Mouse (Mus musculus) lung, embryonic 15.5 days (tissue): ENCODE results near the gene Krtap4-2. TPM values are rescaled to one million over a fixed set of nuclear protein-coding genes. Genes with fewer than 3 reads are reported as not detected.
"Not testable (repeated sequence)": the region's sequence is repeated elsewhere in the genome, so short reads cannot be mapped to it uniquely, and the experiment has no call there.

Experiments
- ATAC-seq: fragments of 200-750 bp; cut with Nextera tagmentation; 2 replicates; pipeline ENCODE4 v1.8.0; 2017; ENCODE audit warnings: moderate number of reproducible peaks, borderline replicate concordance; ENCODE audit not compliant: low FRiP score, low TSS enrichment; ENCODE audit errors: extremely low read depth
- H3K27ac ChIP-seq: fragments of 300-500 bp; sonication (generic); 2 replicates; pipeline ENCODE4 v1.5.1; 2015; ENCODE audit warnings: moderate library complexity, mild to moderate bottlenecking, inconsistent platforms
- H3K27me3 ChIP-seq: fragments of 300-500 bp; sonication (generic); 2 replicates; pipeline ENCODE4 v1.6.1; 2015; ENCODE audit warnings: inconsistent platforms
- H3K36me3 ChIP-seq: fragments of 300-500 bp; sonication (generic); 2 replicates; pipeline ENCODE4 v1.6.1; 2015; ENCODE audit warnings: inconsistent platforms
- H3K4me1 ChIP-seq: fragments of 300-500 bp; sonication (generic); 2 replicates; pipeline ENCODE4 v1.6.1; 2015; ENCODE audit warnings: inconsistent platforms
- H3K4me2 ChIP-seq: fragments of 300-500 bp; sonication (generic); 2 replicates; pipeline ENCODE4 v1.6.1; 2015; ENCODE audit warnings: inconsistent platforms, mild to moderate bottlenecking, moderate library complexity
- H3K4me3 ChIP-seq: fragments of 300-500 bp; sonication (generic); 2 replicates; pipeline ENCODE4 v1.5.1; 2015; ENCODE audit warnings: mild to moderate bottlenecking, inconsistent platforms
- H3K9ac ChIP-seq: fragments of 300-500 bp; sonication (generic); 2 replicates; pipeline ENCODE4 v1.6.1; 2015; ENCODE audit warnings: inconsistent platforms
- H3K9me3 ChIP-seq: fragments of 300-500 bp; sonication (generic); 2 replicates; pipeline ENCODE4 v1.6.1; 2016; ENCODE audit warnings: inconsistent platforms
- WGBS: fragments of 180-500 bp; shearing (Covaris S2); methylation state at CpG from one replicate; pipeline ENCODE4 v1.1.7; 2015; 5-methylcytosine and 5-hydroxymethylcytosine counted together
- polyA plus RNA-seq: library from polyadenylated mRNA; unstranded; fragments of >200 nt; fragmentation: Nextera tagmentation; extraction: Ambion mirVana; gene quantifications from 2 replicates; pipeline ENCODE4 v1.2.1, GENCODE M21; 2015

The Krtap4-2 gene
- polyA plus RNA-seq, 1 experiment from 2014 or later: not detected

DNA sequence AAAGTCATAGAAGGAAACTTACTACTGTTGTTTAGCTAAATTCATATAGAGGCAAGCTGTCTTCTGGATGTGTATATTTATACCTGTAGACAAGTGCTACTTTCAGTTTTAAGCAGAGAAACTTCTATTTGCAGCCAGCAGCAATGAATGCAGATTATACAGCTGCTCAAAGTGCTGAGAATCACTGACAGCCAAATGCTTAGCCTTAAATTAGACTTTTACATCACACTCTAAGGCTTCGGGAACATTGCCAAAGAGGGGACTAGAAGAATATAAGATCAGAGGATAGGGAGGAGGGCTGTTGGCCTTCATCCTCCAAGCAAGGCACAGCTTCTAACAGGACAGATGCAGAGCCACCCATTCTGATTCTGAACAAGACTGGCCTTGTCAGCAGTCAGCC lies 2.2 kb upstream of the Krtap4-2 start:
- WGBS: 63% methylated on average over 1 of the region's 1 CpGs

GRCm38 (mm10) chr11:99633293-99633692 lies 1.6 kb downstream of the Krtap4-2 start:
- ATAC-seq: no peak
- whole genome bisulfite sequencing: 57% methylated on average over 2 of the region's 2 CpGs
- Histone ChIP-seq H3K27ac (no peak overlapping the region), H3K4me3 (no peak overlapping the region), H3K4me1 (no peaks in the 10 kb centered on the region), H3K9ac (no peak overlapping the region), H3K36me3 (no peaks in the 10 kb centered on the region), H3K9me3 (no peaks in the 10 kb centered on the region), H3K27me3 (no peaks in the 10 kb centered on the region), H3K4me2 (no peak overlapping the region)

More for the DNA sequence above, 2.2 kb upstream of the Krtap4-2 start:
- Histone ChIP-seq H3K4me2 (no peak overlapping the region), H3K4me1 (no peaks in the 10 kb centered on the region), H3K27ac (no peak overlapping the region), H3K9ac (no peak overlapping the region), H3K4me3 (no peak overlapping the region), H3K9me3 (no peaks in the 10 kb centered on the region), H3K36me3 (no peaks in the 10 kb centered on the region), H3K27me3 (no peaks in the 10 kb centered on the region)
- ATAC-seq: no peak

DNA sequence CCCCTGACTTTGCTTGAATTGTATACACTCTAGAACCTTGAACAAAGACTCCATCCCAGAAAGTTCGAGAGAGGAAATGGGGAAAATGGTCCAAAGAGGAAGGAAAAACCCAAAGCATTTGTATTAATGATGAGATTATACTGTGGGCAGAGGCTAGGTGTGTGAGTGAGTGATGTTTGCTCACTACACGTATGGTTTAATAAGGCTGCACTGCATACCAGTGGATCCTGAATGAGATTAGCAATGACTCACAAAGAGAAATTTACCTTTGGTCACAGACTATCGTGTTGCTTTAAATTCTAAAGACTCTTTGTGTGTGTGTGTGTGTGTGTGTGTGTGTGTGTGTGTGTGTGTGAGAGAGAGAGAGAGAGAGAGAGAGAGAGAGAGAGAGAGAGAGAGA lies 4.0 kb downstream of the Krtap4-2 start:
- no peak overlapping the region for H3K27ac ChIP-seq
- no peak overlapping the region for H3K4me2 ChIP-seq
- no peaks in the 10 kb centered on the region for H3K9me3 ChIP-seq
- no peaks in the 10 kb centered on the region for H3K4me1 ChIP-seq
- H3K9ac ChIP-seq: no peak overlapping the region
- H3K4me3 ChIP-seq: no peak overlapping the region
- H3K36me3 ChIP-seq: no peaks in the 10 kb centered on the region
- no peak for ATAC-seq
- 37% methylated on average over 3 of the region's 3 CpGs for WGBS
- no peaks in the 10 kb centered on the region for H3K27me3 ChIP-seq

GRCm38 (mm10) chr11:99628138-99628537 lies 6.7 kb downstream of the Krtap4-2 start, which contains the start of gene Krtap4-1:
Gene Krtap4-1, minus strand, starts transcription at chr11:99628238.
- Histone ChIP-seq H3K9me3 (no peaks in the 10 kb centered on the region), H3K27ac (no peak within 1 kb of the TSS), H3K4me2 (no peak within 1 kb of the TSS), H3K36me3 (no peaks in the 10 kb centered on the region), H3K9ac (no peak within 1 kb of the TSS), H3K4me3 (no peak within 1 kb of the TSS), H3K27me3 (no peaks in the 10 kb centered on the region), H3K4me1 (no peaks in the 10 kb centered on the region)
- no peak for ATAC-seq
- WGBS: 78% methylated on average over 4 of the region's 4 CpGs

GRCm38 (mm10) chr11:99620335-99620734 lies 14.5 kb downstream of the Krtap4-2 start, which contains the start of gene Gm11562:
Gene Gm11562, minus strand, starts transcription at chr11:99620435.
- H3K36me3 ChIP-seq: no peaks in the 10 kb centered on the region
- H3K9me3 ChIP-seq: no peaks in the 10 kb centered on the region
- no peak for ATAC-seq
- H3K27me3 ChIP-seq: no peaks in the 10 kb centered on the region
- WGBS: 57% methylated on average over 2 of the region's 2 CpGs
- H3K4me1 ChIP-seq: no peaks in the 10 kb centered on the region
- H3K4me2 ChIP-seq: no peak within 1 kb of the TSS
- H3K4me3 ChIP-seq: no peak within 1 kb of the TSS
- no peak within 1 kb of the TSS for H3K9ac ChIP-seq
- no peak within 1 kb of the TSS for H3K27ac ChIP-seq

DNA sequence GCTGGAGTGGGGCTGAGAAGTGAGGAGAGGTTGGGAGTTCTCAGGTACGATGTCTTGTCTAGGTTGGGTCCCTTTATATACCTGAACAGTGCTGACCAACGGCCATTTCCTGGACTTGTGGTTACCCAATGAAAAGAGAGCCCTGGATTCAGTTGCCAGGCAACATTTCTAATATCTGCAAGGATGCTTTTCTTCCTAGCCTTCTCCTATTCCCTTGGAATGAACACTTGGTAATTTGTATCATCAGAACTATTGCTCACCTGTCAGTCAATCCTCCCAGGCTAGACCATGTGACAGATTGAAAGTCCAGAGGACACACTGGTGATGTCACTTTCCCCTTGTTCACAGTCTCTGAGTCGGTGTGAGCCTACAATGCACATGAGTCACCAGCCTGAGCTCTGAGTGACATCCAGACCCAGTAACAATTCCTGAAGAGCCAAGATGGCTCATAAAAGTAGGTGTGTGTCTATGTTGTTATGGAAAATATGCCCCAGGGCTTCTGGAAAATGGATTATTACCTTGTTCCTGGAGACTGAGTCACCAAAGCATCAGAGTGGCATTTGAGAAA lies 20.0 kb downstream of the Krtap4-2 start, which contains the start of gene Krtap2-4:
Gene Krtap2-4 (minus strand): TSS at position 51 of the 568 bp plus-strand sequence.
- Histone ChIP-seq H3K36me3 (no peaks in the 10 kb centered on the region), H3K4me3 (no peak within 1 kb of the TSS), H3K9ac (no peak within 1 kb of the TSS), H3K9me3 (no peaks in the 10 kb centered on the region), H3K4me2 (no peak within 1 kb of the TSS), H3K27me3 (no peaks in the 10 kb centered on the region), H3K27ac (no peak within 1 kb of the TSS), H3K4me1 (no peaks in the 10 kb centered on the region)
- 59% methylated on average over 3 of the region's 3 CpGs for WGBS
- ATAC-seq: no peak

GRCm38 (mm10) chr11:99610089-99610488 lies 24.8 kb downstream of the Krtap4-2 start, which contains the start of gene Gm11937:
Gene Gm11937, minus strand, starts transcription at chr11:99610189.
- H3K9ac ChIP-seq, H3K36me3 ChIP-seq, H3K4me3 ChIP-seq, H3K4me2 ChIP-seq, H3K9me3 ChIP-seq, H3K4me1 ChIP-seq, ATAC-seq, H3K27me3 ChIP-seq, H3K27ac ChIP-seq: not testable (repeated sequence)
- WGBS: 57% methylated on average over 1 of the region's 2 CpGs

DNA sequence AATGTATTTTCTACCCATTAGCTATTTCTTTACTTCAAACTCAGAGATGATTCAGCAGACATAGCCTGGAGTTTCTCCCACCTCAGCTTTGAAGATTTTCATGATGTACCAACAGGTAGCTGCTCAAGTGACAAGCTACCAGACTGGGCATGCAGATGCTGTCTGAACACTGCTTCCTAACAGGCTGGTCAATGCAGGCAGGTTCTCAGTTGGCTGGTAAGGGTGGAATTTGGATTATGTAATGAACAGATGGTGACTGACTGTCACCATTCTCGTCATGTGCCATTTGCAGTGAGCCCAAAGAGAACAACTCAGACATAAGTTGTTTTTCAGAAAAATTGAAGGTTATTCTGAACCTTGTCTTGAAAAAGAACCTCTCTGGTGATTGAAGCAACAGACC lies 25.8 kb downstream of the Krtap4-2 start:
- H3K36me3 ChIP-seq: no peaks in the 10 kb centered on the region
- H3K27me3 ChIP-seq: no peaks in the 10 kb centered on the region
- H3K27ac ChIP-seq: no peak overlapping the region
- H3K4me2 ChIP-seq: no peak overlapping the region
- no peak overlapping the region for H3K9ac ChIP-seq
- no peak overlapping the region for H3K4me3 ChIP-seq
- H3K9me3 ChIP-seq: no peaks in the 10 kb centered on the region
- WGBS: 69% methylated on average over 1 of the region's 1 CpGs
- H3K4me1 ChIP-seq: no peaks in the 10 kb centered on the region
- ATAC-seq: no peak

DNA sequence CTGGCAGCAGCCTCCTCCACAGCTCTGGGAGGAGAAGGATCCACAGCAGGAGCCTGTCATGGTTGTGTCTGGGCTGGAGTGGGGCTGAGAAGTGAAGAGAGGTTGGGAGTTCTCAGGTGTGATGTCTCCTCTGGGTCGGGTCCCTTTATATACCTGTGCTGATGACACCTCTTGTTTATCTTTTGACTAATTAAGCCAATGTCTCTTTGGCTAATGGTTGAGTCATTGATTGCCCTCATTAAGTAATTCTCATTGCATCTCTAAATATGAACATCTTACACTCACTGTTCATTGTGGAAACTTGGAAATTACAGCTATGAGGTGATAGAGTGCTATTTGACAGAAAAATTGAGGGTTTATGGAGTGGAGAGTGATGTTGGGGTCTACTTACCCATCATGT lies 31.7 kb downstream of the Krtap4-2 start, which contains the start of gene Gm11938:
Gene Gm11938 (minus strand): TSS at position 101 of the 400 bp plus-strand sequence.
- H3K9me3 ChIP-seq, ATAC-seq, H3K27ac ChIP-seq, H3K9ac ChIP-seq, H3K36me3 ChIP-seq, H3K4me1 ChIP-seq, H3K4me2 ChIP-seq, H3K4me3 ChIP-seq, H3K27me3 ChIP-seq: not testable (repeated sequence)
- WGBS: 63% methylated on average over 1 of the region's 1 CpGs

DNA sequence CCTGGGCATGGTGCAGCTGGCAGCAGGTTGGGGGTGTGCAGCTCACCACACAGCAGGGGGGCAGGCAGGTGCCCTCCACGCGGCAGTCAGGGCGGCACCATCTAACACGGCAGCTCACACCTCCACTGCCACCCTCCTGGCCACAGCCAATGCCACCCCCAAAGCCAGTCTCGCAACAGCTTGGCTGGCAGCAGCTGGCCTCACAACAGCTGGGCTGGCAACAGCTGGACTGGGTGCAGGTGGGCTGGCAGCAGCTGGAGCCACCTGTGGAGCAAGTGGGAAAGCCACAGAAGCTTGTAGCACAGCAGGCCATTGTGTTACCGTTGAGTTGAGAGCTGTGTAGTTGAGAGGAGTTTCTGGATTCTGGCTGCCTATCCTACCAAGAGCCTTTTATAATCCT lies 37.1 kb downstream of the Krtap4-2 start, which contains the start of gene Krtap9-3:
Gene Krtap9-3 (minus strand): TSS at position 364 of the 400 bp plus-strand sequence.
- H3K9ac ChIP-seq, ATAC-seq, H3K27me3 ChIP-seq, H3K4me3 ChIP-seq, H3K4me2 ChIP-seq, H3K4me1 ChIP-seq, H3K36me3 ChIP-seq, H3K9me3 ChIP-seq, H3K27ac ChIP-seq: not testable (repeated sequence)
- WGBS: 67% methylated on average over 6 of the region's 6 CpGs

DNA sequence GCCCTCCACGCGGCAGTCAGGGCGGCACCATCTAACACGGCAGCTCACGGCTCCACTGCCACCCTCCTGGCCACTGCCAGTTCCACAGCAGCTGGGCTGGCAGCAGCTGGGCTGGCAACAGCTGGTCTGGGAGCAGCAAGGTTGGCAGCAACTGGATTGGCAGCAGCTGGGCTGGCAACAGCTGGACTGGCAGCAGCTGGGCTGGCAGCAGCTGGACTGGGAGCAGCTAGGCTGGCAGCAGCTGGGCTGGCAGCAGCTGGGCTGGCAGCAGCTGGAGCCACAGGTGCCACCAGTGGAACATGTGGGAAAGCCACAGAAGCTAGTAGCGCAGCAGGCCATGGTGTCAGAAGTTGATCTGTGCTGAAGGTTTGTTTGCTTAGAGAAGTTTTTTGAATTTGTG lies 43.9 kb downstream of the Krtap4-2 start, which contains the start of gene Krtap1-3:
Gene Krtap1-3 (minus strand): TSS at position 359 of the 400 bp plus-strand sequence.
- Histone ChIP-seq H3K9ac (no peak within 1 kb of the TSS), H3K4me1 (no peaks in the 10 kb centered on the region), H3K36me3 (no peaks in the 10 kb centered on the region), H3K4me2 (no peak within 1 kb of the TSS), H3K27me3 (no peaks in the 10 kb centered on the region), H3K27ac (no peak within 1 kb of the TSS), H3K9me3 (no peaks in the 10 kb centered on the region), H3K4me3 (no peak within 1 kb of the TSS)
- no peak for ATAC-seq
- 83% methylated on average over 6 of the region's 6 CpGs for WGBS

- Histone ChIP-seq H3K27me3 (no peaks in the 10 kb centered on the region), H3K4me3 (no peak overlapping the region), H3K9ac (no peak overlapping the region), H3K36me3 (no peaks in the 10 kb centered on the region), H3K9me3 (no peaks in the 10 kb centered on the region), H3K4me2 (no peak overlapping the region), H3K27ac (no peak overlapping the region), H3K4me1 (no peaks in the 10 kb centered on the region)
- no peak for ATAC-seq
- 70% methylated on average over 7 of the region's 7 CpGs for WGBS
Observed at GRCm38 (mm10) chr11:99585096-99585495, 49.8 kb downstream of the Krtap4-2 start.
